Mouse (Mus musculus) forebrain, embryonic 10.5 days (tissue): ENCODE measurements around the gene H2afb2. TPM values are rescaled to one million over a fixed set of nuclear protein-coding genes. Genes with fewer than 3 reads are reported as not detected.

ENCODE experiments used
- DNase-seq: peaks from one replicate; pipeline ENCODE4 v3.0.0-alpha.2; 2017; ENCODE audit warnings: low spot score; ENCODE audit errors: extremely low spot score
- H3K27ac ChIP-seq: fragments of 300-500 bp; sonication (generic); 2 replicates; pipeline ENCODE4 v1.5.1; 2016; ENCODE audit warnings: mild to moderate bottlenecking
- H3K27me3 ChIP-seq: fragments of 300-500 bp; sonication (generic); 2 replicates; pipeline ENCODE4 v1.6.1; 2016; ENCODE audit warnings: mild to moderate bottlenecking; ENCODE audit not compliant: poor library complexity, severe bottlenecking
- H3K36me3 ChIP-seq: fragments of 300-500 bp; sonication (generic); replicated peaks from 2 replicates; pipeline ENCODE4 v1.6.1; 2016; ENCODE audit warnings: mild to moderate bottlenecking, moderate library complexity
- H3K4me1 ChIP-seq: fragments of 300-500 bp; sonication (generic); 2 replicates; pipeline ENCODE4 v1.6.1; 2016
- H3K4me3 ChIP-seq: fragments of 300-500 bp; sonication (generic); 2 replicates; pipeline ENCODE4 v1.5.1; 2016; ENCODE audit warnings: mild to moderate bottlenecking, moderate library complexity
- H3K9me3 ChIP-seq: fragments of 300-500 bp; sonication (generic); 2 replicates; pipeline ENCODE4 v1.6.1; 2016; ENCODE audit warnings: mild to moderate bottlenecking, moderate library complexity
- WGBS: fragments of 180-500 bp; shearing (Covaris S2); methylation state at CpG from one replicate; pipeline ENCODE4 v1.1.7; 2016; 5-methylcytosine and 5-hydroxymethylcytosine counted together
- polyA plus RNA-seq: library from polyadenylated mRNA; unstranded; fragments of >200 nt; fragmentation: Nextera tagmentation; extraction: Ambion mirVana; gene quantifications from 2 replicates; pipeline ENCODE4 v1.2.1, GENCODE M21; 2016

The H2afb2 gene
- polyA plus RNA-seq: not detected in 2 replicates

GRCm38 (mm10) chrX:116680878-116681277 lies at the start of gene H2afb2:
H2afb2 (plus strand) TSS chrX:116681178.
- no peak within 1 kb of the TSS for H3K27ac ChIP-seq
- no peak within 1 kb of the TSS for H3K4me3 ChIP-seq
- H3K36me3 ChIP-seq: no peaks in the 10 kb centered on the region
- H3K9me3 ChIP-seq: no peaks in the 10 kb centered on the region; the same call in 1 of the 2 replicates
- no peaks in the 10 kb centered on the region for H3K27me3 ChIP-seq
- no peak for DNase-seq
- 92% methylated on average over 6 of the region's 6 CpGs for WGBS
- no peaks in the 10 kb centered on the region for H3K4me1 ChIP-seq

Other genes with a start within 250 kb of the H2afb2 start
- gene Cpxcr1, start 232.2 kb upstream of the H2afb2 start, polyA plus RNA-seq: not detected in 2 replicates